Mouse (Mus musculus) heart, postnatal 36 days (tissue): Measurements from ENCODE around the gene Zzz3. TPM values are rescaled to one million over a fixed set of nuclear protein-coding genes. Genes with fewer than 3 reads are reported as not detected.

Source experiments
- DNase-seq, 2 experiments: peaks; one replicate each; pipeline ENCODE4 v3.0.0; 2021 to 2022
- intact Hi-C: fragments of 180-260 bp; cut with DNase I; formaldehyde crosslinking; loops from one replicate; pipeline ENCODE4 v1.15.1; 2025
- total RNA-seq, 2 experiments: library from RNA; stranded (reverse); gene quantifications; 2 replicates each; pipeline ENCODE4 v1.2.3; 2021

Zzz3 gene
- 10 to 100 TPM; 20.5 to 24.1 TPM for total RNA-seq

DNA sequence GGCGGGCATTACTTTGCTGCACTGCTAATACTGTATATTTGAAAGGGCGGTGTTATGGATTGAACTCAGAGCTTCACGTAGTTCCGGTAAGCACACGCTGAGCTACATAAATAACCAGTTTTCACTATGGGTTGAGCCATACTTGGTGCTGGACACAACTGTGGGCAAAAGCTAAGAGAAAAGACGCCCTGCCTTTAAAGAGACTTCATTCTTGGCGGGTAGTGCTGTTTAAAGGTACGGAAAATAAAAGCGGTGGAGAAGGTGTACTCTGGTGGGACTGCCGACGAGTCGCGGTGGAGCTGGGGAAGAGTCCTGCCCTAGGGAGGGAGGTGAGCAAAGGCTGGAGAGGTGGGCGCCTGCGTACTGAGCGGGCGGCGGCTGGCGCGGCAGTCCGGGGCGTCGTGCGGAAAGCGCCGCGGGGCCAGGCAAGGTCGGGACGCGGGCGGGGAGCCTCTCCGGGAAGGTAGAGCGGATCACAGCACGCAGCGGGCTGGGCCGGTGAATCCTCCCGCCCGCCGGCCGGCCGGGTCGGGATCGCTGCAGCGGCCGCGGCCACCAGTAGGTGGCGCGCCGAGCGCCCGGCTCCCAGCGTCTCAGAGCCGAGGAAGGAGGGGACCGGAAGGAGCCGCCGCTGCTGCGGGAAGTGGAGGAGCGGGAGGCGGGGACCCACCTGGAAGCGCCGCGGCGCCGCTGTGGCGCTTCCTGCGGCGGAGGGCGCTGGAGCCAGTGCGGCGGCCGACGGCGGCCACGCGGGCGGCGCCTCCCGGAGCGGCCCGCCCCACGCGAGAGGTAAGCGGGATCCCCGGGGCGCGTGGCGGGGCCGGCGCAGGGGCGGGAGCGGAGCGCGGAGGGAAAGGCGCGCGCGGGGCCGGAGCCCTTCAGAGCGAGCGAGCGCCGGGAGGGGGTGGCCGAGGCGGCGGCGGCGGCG is at the start of gene Zzz3:
Gene Zzz3, plus strand, starts transcription at position 124 of the 928 bp plus-strand sequence.
- peak; percentile 90 to 92 for DNase-seq
- intact Hi-C loops: loop anchor here (2.0 to 10.0 kb wide), 2 partner anchors 319 to 353 kb away; partner anchors contain the start of gene Pigk

DNA sequence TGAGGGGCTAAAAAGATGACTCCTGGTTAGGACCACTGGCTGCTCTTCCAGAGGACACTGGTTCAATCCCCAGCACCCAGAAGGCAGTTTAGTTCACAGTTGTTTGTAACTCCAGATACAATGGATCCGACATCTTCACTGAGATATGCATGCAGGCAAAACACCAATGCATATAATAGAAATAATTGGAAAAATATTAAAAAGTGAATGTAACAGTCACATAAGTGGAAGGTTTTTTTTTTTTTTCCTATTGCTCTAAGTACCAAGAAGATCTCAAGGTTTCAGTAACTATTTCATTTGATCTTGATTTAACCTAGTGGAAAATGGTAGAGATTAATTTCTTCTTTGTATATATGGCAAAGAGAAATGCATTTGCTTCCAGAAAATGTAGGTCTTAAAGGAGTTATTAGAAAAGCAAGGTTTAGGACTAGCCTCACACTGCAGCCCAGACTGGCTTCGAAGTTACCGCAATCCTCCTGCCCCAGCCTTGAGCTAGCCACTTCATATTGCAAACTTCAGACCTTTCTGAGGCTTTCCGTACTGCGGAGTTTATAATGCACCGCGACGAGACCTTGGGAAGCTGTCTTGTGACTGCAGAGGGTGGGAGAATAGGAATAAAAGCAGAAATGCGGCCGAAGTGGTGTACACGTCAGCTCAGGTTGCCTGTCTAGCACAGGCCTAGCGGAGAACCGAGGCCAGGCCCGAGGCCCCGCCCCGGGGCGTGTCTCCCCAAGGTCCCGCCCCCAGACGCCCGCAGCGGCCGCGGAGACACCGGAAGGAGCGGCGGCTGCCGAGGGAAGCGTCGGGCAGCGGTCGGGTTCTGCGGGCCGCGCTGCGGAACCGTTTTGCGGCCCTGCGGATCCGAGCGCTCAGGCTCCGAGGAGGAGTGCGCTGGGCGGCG is 49.3 kb upstream of the Zzz3 start, which contains the start of gene Usp33:
Gene Usp33, plus strand, starts transcription at position 747 of the 901 bp plus-strand sequence.
- peak; percentile 97 for DNase-seq
- intact Hi-C loops: no loop called here

DNA sequence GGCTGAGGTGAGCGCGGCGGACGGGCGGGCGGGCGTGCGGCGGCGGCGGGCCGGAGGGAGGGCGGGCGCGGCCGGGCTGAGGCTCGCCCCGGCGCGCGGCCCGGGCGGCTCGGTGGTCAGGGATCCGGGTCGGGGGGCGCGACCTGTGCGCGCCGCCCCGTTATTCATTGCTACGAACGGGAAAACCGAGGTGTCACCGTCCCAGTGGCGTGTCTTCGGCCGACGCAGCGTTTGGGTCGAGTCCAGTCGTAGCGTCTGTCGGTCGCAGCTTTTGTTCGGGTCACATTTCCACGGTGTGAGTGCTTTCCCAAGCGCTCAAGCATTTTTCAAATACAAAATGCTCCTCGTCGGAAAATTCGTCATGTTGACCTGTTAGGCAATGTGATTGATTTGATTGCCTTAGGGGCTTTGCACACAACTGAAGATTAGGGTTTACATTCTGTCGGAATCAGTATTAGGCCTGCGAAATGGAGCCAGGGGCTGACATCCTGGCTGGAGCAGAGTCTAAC is 48.6 kb upstream of the Zzz3 start:
- DNase-seq: peak in 1 of 2 experiments; percentile 51
- intact Hi-C loops: no loop called here

DNA sequence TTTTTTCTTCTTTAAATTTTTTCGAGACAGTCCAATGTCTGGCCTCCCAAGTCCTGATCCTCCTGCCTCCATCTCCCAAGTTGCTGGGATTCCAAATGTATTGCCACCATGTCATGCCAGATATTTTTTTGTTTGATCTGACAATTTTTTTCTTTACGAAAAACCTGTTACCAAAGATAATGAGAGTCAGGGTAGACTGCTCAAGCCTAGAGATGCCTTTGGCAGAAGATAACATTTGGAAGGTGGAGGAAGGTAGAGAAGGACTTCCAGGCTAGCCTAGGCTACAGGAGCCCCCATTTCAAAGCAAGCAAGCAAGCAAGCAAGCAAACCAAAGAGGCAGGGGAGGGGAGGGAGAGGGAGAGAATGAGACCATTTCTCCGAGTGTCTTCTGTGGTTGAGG is 48.0 kb upstream of the Zzz3 start:
- no peak for DNase-seq
- intact Hi-C loops: no loop called here

DNA sequence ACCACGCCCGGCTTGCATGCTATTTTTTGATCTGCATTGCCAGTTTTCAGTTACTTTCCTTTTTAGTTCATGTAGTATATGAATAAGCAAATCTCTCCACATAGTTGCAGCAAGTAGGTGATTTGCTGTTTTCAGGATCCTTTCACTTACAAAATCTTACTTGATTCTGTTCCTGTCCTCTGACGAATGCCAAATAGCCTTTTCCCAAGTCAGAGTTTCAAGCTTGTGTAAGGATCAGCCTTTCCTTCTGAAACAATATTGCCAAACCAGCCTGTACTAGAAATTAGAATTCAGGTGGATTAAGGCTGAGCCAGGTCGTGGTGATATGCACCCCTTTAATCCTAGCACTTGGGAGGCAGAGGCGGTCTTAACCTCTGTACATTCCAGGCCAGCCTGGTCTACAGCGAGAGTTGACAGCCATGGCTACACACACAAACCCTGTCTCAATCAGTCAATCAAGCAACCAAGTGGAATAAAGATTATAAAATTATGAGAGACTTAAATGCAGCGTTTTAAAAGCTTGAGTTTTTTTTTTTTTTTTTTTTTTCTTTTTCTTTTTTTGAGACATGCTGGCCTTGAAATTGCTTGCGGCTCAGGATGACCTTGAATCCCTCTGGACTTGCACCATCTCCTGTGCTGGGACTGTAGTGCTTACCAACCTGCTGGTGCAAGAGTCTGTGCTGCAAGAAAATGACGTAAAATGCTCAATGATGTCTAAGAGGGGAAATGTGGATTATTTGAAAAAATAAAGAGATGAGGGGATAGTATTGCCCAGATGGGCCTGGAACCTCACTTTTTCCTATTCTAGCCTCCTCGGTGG is 47.1 kb upstream of the Zzz3 start:
- DNase-seq: no peak
- intact Hi-C loops: no loop called here

DNA sequence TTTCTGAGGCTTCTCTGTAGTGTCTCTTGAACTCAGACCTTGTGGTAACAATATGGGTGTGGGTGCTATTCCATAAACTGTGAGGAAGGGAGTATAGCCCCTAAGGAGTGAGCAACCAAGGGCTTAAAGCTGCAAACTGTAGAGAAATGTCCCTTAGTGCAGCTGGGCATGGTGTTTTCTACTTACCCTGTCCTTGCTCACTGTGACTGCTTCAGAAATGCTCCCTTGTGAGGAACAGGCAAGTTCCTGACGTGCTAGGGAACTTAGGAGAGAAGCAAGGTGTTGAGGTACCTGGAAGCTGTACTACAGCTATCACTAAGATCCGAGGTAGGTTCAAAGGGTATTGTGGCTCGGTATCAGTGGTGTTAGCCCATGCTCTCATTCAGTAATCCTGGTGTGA is 44.8 kb upstream of the Zzz3 start:
- no peak for DNase-seq
- intact Hi-C loops: no loop called here

DNA sequence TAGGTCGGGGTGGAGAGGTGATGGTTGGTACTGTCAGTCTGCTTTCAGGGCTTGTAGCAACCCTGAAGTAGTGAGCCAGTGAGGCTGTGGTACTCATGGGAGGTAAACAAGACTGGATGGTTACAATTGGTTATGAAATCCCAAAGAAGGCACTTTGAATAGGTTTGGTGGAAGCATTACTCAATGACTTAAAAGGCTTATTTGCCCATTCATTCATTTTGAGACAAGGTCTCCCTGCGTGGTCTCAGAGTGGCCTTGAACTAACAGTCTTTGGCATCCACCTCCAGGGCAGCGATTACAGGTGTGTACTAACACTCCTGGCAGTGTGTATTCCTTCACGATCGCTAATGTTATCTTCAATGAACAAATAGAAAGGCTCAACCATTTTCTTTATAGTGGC is 44.3 kb upstream of the Zzz3 start:
- intact Hi-C loops: no loop called here

DNA sequence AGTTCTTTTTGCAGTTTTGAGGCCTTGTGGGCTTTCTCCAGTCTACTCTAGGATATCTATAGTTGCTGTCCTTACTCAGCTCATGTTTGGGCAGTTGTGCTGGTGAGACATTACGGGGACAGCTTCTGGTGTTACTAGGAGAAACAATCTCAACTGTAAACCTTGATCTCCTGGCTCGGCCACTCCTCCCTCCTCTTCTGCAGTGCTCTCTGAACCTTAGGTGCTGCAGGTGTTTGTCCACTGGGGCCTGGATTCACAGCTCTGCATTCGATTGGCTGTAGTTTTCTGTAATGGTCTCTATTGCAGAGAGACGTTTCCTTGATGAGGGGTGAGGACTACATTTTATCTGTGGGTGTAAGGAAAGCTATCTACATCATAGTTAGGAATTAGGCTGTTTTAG is 43.0 kb upstream of the Zzz3 start:
- intact Hi-C loops: no loop called here
- DNase-seq: no peak

More for the DNA sequence above, 44.3 kb upstream of the Zzz3 start:
- no peak for DNase-seq

DNA sequence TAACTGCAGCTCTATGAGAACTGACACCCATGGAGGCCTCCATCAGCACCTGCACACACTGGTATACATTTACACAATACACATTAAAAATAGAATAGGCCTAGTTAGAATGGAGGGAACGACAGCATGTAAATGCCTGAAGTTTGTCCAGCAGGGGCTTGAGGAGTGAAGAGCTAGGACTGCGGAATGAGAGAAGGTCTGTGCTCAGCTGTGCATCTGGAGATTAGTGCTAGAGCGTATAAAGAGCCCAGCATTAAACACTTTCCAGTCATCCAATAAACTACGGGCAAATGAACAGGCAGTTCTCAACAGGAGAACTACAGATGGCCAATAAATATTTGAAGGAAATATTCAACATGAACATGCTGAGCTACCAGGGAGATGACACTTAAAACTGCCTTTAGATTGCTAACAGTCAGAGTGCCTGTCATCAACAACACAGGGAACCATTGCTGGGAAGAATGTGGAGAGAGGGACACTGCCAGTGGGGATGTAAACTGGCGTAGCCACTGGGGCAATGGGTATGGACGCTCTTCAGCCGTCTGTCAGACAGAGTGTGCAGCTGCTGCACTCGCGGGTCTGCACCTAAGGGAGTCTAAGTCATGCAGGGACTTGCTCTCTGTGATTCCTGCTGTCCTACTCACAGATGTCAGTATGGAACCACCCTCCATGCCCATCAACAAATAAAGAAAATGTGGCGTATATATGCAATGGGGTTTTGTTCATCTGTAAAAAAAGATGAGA is 41.7 kb upstream of the Zzz3 start:
- intact Hi-C loops: no loop called here
- DNase-seq: no peak

DNA sequence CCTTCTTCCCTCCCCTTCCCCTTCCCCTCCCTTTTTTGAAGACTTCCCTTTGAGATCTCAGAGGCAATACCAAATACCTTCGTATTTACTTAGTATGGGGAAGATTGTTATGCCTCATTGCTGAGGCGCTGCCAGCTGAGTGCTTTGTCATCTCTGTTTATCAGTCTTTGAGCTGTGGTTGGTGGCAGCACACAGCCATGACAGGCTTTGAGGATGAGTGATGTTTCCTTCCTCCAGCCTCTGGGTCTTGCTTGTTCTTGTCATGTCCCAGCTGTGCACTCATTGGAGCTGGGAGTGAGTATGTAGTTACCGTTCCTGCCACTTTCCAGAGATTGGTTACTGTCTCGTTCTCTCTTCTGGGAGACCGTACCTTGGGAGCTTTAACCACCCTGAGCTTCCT is 39.9 kb upstream of the Zzz3 start:
- intact Hi-C loops: no loop called here
- no peak for DNase-seq

DNA sequence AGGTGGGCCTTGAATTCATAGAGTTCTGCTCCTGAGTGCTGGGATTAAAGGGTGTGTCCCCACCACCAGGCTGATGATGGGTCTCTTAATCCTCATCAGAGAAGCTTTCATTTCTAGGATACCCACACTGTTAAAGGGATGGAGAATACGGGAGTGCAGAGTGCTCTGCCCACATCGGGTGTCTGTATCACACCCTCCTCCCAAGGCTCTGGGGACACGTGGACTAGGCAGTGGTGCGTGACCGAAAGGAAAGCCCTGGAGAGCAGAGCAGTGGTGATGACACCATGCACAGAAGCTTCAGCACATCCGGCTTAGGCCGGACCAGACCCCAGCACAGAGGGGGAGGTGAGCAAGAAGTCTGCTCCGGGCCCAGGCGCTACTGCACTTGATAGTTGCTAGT is 38.5 kb upstream of the Zzz3 start:
- DNase-seq: no peak
- intact Hi-C loops: no loop called here

DNA sequence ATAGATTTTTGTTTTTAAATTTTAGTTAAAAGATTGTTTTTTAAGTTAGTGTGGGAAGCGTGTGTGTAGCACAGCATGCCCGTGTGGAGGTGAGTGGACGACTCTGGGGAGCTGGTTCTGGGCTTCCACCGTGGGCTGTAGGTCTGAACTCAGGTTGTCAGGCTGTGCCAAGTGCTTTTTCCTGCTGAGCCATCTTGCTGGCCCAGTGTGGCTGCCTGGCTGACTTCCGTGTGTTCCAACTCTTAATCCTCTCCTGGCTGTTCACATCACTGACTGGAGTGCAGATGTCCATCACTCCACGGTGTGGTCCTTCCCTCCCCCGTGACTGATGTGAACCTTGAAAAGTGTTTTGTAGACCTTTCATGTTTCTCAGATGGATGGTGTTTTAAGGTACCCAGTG is 36.1 kb upstream of the Zzz3 start:
- intact Hi-C loops: no loop called here
- no peak for DNase-seq

DNA sequence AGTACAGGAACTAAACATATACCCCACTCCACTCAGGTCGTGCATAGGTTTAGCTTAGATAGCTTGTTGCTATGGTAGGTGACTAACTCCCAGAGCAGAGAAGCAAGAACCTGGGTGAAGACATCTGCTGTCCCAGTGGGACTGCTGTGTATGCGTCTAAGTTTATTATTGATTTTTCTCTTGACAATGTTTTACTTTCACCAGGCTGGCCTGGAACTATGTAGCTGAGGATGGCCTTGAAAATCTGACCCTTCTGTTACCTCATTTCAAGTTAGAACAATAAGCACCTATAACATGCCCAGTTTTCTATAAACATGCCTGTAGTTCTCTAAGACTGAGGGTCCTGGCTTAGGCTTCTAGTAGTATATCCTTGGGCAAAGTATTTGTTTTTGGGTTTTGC is 31.1 kb upstream of the Zzz3 start:
- DNase-seq: no peak
- intact Hi-C loops: no loop called here

DNA sequence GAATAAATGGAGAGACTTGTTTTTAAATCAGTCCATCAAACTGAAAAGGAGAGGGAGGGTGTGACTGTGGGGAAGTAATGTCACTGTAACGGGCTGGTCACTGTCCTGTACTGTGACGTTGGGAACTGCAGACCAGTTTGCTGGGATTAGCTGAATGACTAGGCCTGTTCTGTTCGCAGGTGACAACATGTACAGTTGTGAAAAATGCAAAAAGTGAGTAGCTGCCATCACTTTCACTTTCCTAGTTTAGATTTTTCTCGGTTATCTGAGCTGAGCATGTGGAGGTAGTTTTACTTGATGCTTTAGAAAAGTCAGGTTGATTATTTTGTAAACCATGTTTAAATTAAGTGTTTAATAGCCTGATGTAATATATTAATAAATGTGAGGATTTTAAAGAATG is 19.2 kb upstream of the Zzz3 start:
- DNase-seq: no peak
- intact Hi-C loops: no loop called here

DNA sequence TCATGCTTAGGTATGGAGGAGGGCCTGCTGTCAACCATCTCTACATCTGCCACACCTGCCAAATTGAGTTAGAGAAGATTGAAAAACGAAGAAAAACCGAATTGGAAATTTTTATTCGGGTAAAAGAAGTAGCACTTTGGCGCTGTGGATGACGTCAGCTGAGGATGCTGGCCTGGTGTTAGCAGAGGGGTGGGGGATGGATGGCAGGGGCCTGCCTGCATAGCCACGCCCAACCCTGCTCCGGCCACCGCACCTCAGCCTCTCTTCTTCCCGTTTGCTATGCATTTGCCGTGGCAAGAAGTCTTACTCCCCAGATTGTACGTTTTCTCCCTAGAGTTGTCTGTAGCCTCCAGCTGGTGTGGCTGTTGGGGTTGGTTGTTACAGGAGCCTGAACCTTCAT is 11.2 kb upstream of the Zzz3 start:
- no peak for DNase-seq
- intact Hi-C loops: no loop called here

DNA sequence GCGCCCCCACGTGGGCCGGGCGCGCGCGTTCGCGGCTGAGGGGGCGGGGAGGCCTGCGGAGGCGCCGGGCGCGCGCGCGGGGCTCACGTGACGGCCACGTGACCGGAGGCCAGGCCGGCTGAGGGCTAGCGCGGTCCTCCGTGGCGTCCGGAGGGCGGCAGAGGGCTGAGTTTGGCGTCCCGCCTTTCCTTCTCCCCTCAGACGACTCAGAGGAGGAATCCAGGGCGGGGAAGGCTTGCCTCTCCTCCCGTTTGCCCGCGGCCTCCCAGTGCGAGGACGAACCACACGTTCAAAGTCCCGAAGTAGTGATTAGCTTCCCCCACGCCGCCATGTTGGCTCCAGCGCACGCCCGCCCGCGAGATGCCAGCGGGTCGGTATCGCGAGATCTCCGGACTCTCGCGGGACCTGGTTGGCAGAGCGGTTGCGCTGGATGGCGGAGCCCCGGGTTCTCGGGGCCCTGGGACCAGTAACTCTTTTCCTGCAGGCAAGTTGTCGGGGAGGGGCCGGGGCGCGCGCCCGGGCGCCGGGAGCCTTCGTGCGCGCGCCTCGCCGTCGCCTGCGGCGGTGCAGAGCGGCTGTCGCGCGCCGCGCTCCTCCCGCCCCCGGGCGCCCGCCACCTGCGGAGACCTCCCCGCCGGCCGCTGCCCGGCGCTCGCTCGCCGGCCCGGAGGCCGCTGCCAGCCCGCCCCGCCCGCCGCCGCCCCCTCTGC is 1.2 kb downstream of the Zzz3 start:
- intact Hi-C loops: loop anchor here (10.0 kb wide), 1 partner anchor 318 kb away; the partner anchor contains the start of gene Pigk

DNA sequence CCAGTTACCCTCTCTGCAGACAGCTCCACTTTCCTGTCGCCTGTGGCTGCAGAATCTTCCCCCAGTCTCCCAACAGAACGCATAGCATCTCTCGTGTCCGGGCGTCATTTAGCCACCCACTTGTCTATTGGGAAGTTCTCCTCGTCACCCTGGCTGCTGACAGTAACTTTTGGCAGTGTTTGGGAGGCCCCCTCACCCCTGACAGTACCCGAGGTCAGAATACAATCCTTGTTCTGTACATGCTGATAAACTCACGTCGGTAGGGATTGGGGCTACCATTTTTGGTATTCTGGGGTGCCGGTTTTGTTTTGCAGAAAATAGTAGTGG is 1.7 kb downstream of the Zzz3 start:
- intact Hi-C loops: loop anchor here (1.0 to 10.0 kb wide), 2 partner anchors 80 to 318 kb away; partner anchors contain the start of gene Pigk
- DNase-seq: no peak

More for the DNA sequence above, 1.2 kb downstream of the Zzz3 start:
- peak; percentile 99 to 100 for DNase-seq

DNA sequence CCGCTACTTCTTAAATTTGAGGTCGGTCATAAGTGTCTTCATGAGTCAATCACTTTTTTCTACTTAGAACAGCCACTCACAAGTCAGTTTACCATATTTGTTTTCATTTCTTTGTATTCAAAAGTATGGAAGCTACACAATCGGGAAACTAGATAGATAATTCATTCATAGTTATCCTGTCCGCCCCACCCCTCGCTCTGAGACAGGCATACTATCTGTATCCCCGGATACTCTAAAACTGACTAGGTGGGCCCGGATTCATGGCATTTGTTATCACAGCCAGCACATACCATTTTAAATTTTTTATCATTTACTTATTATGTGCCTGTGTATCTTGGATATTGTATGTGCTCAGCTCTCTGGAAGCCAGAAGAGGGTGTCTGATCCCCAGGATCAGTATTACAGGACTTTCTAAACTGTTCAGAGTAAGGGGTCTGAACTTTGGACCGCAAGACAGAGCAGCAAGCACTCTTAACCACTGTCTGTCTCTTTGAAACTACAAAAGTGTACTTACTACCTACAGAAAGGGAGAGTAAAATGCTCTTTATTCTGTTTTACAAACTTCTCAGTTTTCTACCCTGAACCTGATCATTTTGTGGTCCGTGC is 2.2 kb downstream of the Zzz3 start:
- intact Hi-C loops: loop anchor here (1.0 to 10.0 kb wide), 2 partner anchors 80 to 317 kb away; partner anchors contain the start of gene Pigk
- DNase-seq: no peak
